Mouse (Mus musculus): ENCODE data around the gene Cope.

The Cope gene

GRCm38 (mm10) chr8:70302358-70302890 is at the start of gene Cope, which contains the start of gene Ddx49:
Cope (plus strand) TSS chr8:70302518.
Ddx49 (minus strand) TSS chr8:70302489.
- peak; percentile 93 for DNase-seq

GRCm38 (mm10) chr8:70254628-70255027 is 47.7 kb upstream of the Cope start:
- no peak for DNase-seq

- DNase-seq = no peak
These were observed 44.9 kb upstream of the Cope start for GRCm38 (mm10) chr8:70257456-70257855.

GRCm38 (mm10) chr8:70258600-70258999 is 43.7 kb upstream of the Cope start:
- DNase-seq = no peak

GRCm38 (mm10) chr8:70259043-70259442 is 43.3 kb upstream of the Cope start:
- no peak for DNase-seq

- no peak for DNase-seq
These were observed 34.6 kb upstream of the Cope start for GRCm38 (mm10) chr8:70267674-70268073.

- no peak for DNase-seq
These were observed 34.0 kb upstream of the Cope start for GRCm38 (mm10) chr8:70268311-70268710.

GRCm38 (mm10) chr8:70268799-70269565 is 33.3 kb upstream of the Cope start:
- no peak for DNase-seq

GRCm38 (mm10) chr8:70272949-70273348 is 29.4 kb upstream of the Cope start:
- DNase-seq = peak; percentile 23

- DNase-seq = no peak
These were observed 28.0 kb upstream of the Cope start for GRCm38 (mm10) chr8:70274350-70274749.

GRCm38 (mm10) chr8:70276476-70276875 is 25.8 kb upstream of the Cope start:
- DNase-seq = peak; percentile 45

GRCm38 (mm10) chr8:70278175-70278574 is 24.1 kb upstream of the Cope start:
- no peak for DNase-seq

GRCm38 (mm10) chr8:70279266-70279665 is 23.1 kb upstream of the Cope start:
- no peak for DNase-seq

- no peak for DNase-seq
These were observed 21.3 kb upstream of the Cope start for GRCm38 (mm10) chr8:70281001-70281400.

GRCm38 (mm10) chr8:70282603-70283135 is 19.6 kb upstream of the Cope start, which contains the start of gene Homer3:
Homer3 (plus strand) TSS chr8:70282827.
- peak; percentile 90 for DNase-seq

- DNase-seq = peak; percentile 36
These were observed 18.9 kb upstream of the Cope start for GRCm38 (mm10) chr8:70283136-70284077.

- DNase-seq = no peak
These were observed 17.9 kb upstream of the Cope start for GRCm38 (mm10) chr8:70284421-70284820.

GRCm38 (mm10) chr8:70285304-70285703 is 17.0 kb upstream of the Cope start:
- DNase-seq = no peak

GRCm38 (mm10) chr8:70286737-70287136 is 15.6 kb upstream of the Cope start:
- DNase-seq = no peak

- DNase-seq = no peak
These were observed 8.3 kb upstream of the Cope start for GRCm38 (mm10) chr8:70293988-70294405.

GRCm38 (mm10) chr8:70300881-70301280 is 1.4 kb upstream of the Cope start:
- no peak for DNase-seq

GRCm38 (mm10) chr8:70302901-70303300 is 583 bp downstream of the Cope start:
- no peak for DNase-seq

- DNase-seq = no peak
These were observed 7.0 kb downstream of the Cope start for GRCm38 (mm10) chr8:70309311-70309710.
